Mouse (Mus musculus) bone marrow, adult 2 months (tissue): Measurements from ENCODE around the gene Gcsh.

Source experiments
- CTCF ChIP-seq: fragments of 200-500 bp; IDR thresholded peaks from 2 replicates; pipeline ENCODE4 v1.5.1; 2011; ENCODE audit warnings: low read length, control low read depth; ENCODE audit not compliant: control insufficient read depth, insufficient read depth
- POLR2A ChIP-seq: fragments of 200-500 bp; IDR thresholded peaks from 2 replicates; pipeline ENCODE4 v1.6.1; 2011; ENCODE audit warnings: low read depth, mild to moderate bottlenecking, control low read depth, low read length, borderline replicate concordance; ENCODE audit not compliant: control insufficient read depth

- TF ChIP-seq CTCF (no peak), POLR2A (no peak)
Observed at GRCm38 (mm10) chr8:117031476-117031875, 38.1 kb upstream of the Gcsh start.
